Mouse (Mus musculus): Measurements from ENCODE around the gene Ajap1.

The Ajap1 gene

DNA sequence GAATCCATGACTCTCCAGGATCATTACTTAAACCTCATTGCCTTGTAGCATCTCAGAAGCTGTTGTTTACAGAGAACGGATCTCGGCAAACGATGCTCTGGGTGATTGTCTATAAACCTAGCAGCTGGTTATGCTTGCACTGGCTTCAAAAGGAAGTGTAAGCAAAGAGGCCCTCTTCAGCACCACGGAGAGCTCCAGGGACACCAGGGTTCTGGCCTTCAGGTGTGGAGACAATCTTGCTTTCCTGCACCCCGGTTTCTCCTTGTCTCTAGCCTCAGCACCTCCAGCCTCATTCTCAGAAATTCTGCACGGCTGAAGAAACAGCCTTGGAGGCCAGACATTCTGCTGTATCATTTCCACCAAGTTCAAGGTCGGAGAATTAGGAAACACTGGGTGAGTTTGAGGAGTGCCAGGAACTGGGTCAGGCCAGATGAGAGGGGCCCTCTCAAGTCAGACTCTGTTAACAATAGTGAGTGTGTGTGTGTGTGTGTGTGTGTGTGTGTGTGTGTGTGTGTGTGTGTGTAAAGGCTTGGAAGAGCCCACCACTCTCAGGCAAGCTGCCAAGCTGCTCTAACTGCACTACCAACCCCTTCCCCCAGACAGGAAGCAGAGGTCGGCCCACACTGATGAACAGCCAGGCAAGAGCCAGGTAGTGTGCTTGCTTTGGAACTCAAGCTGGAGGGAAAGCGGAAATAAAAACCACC, 124.9 kb downstream of the Ajap1 start:
- in situ Hi-C loops (cut with MboI, MseI), result no loop called here

DNA sequence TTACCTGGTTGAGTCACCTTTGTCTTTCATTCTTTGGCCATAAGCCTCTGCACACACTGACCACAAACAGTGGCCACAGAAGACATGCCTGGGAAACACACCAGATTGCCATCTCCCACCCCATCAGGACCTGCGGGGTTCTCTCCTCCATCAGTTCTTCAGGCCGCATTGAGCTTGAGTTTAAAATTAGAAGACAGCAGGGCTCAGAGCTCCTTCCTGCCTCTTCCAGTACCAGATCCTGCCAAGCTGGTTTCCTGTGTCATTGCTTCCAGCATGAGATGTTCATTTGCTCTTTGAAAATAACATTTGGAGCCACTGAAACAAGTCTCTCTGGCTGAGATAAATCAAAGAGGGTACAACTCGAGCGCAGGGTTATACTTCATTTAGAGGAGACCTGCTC, 126.4 kb downstream of the Ajap1 start:
- in situ Hi-C loops (cut with MboI, MseI), result no loop called here

DNA sequence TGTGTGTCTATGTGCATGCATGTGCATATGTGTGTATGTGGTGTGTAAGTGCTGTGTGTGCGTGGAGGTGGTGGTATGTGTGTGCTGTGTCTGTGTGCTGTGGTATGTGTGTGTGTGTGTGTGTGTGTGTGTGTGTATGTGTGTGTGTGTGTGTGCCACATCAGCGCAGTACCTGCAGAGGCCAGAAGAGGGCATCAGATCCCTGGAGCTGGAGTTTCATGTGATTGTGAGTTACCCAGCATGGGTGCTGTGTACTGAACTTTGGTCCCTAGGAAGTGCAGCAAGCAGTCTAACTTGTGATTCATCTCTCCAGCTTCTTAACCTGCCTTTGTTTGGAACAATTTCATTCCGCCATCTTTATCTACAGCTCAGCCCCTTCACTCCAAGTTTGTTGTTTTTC, 137.6 kb downstream of the Ajap1 start:
- in situ Hi-C loops (cut with MboI, MseI), result no loop called here

- in situ Hi-C loops (cut with MboI, MseI), result no loop called here
Observed at GRCm38 (mm10) chr4:153340887-153341286, 141.7 kb downstream of the Ajap1 start.

- in situ Hi-C loops (cut with MboI, MseI), result no loop called here
Observed at GRCm38 (mm10) chr4:153335301-153335799, 147.3 kb downstream of the Ajap1 start.

- in situ Hi-C loops (cut with MboI, MseI), result no loop called here
Observed at GRCm38 (mm10) chr4:153327809-153328208, 154.8 kb downstream of the Ajap1 start.

Data from T-helper 2 cell (primary cell).